10 mouse cellular contexts compared by ENCODE assay signal in genomic region chr4:9010381-9011128, GRCm38 (mm10).
DNase-seq lines count a peak whose midpoint lies in the region; ATAC-seq and TF ChIP-seq lines count a peak whose summit lies in the region.
"Had no signal": no experiment of that assay in that cellular context is flagged by ENCODE, and none has a peak within 500 bp of the region (broad histone marks: within the 10 kb centered on the region; RNA-seq: fewer than 3 reads in every experiment).

No protein-coding gene starts in this region.

- H3K36me3 ChIP-seq in forebrain, embryonic 16.5 days (ENCODE audit: control insufficient read depth, insufficient read depth): no peaks in the 10 kb centered on the region
- H3K36me3 ChIP-seq in limb, embryonic 14.5 days (ENCODE audit: control insufficient read depth, insufficient read depth, low read length): no peaks in the 10 kb centered on the region

- WGBS in forebrain, embryonic 16.5 days: 10% methylated on average over 17 of the region's 17 CpGs
- whole genome bisulfite sequencing in limb, embryonic 14.5 days: 31% methylated on average over 17 of the region's 17 CpGs

- no peak overlapping the region; the same call in 1 of the 2 replicates for H3K9ac ChIP-seq in forebrain, embryonic 16.5 days (replicated peaks; ENCODE audit: low read depth, low read length)
- H3K9ac ChIP-seq in limb, embryonic 14.5 days (ENCODE audit: low read depth, low read length, severe bottlenecking): no peak overlapping the region
- H3K9ac ChIP-seq: liver, embryonic 14.5 days had no signal

- peak overlapping the region; percentile 37 for H3K27ac ChIP-seq in forebrain, embryonic 16.5 days (ENCODE audit: low read length)
- no peak overlapping the region for H3K27ac ChIP-seq in limb, embryonic 14.5 days (replicated peaks; ENCODE audit: low read depth, low read length)
- H3K27ac ChIP-seq: liver, embryonic 14.5 days had no signal

- ATAC-seq in cerebellum, adult (ENCODE audit: insufficient number of reproducible peaks, low FRiP score, low TSS enrichment): no peak
- peak; percentile 79 for ATAC-seq in forebrain, embryonic 16.5 days
- ATAC-seq in limb, embryonic 14.5 days (ENCODE audit: low FRiP score, low read depth): no peak

- peak overlapping the region; percentile 31 for H3K4me2 ChIP-seq in forebrain, embryonic 16.5 days (ENCODE audit: low read length)
- H3K4me2 ChIP-seq in limb, embryonic 14.5 days (replicated peaks; ENCODE audit: low read depth, low read length, severe bottlenecking): peak overlapping the region; percentile 34

- no peak for TF ChIP-seq POLR2A in limb, embryonic 14.5 days (IDR thresholded peaks at IDR 0.05; ENCODE audit: borderline replicate concordance, extremely low read depth, insufficient read depth, insufficient read length)

- H3K9me3 ChIP-seq in forebrain, embryonic 16.5 days (ENCODE audit: control insufficient read depth, low read length): no peaks in the 10 kb centered on the region
- no peaks in the 10 kb centered on the region for H3K9me3 ChIP-seq in limb, embryonic 14.5 days (ENCODE audit: control insufficient read depth, low read length)

- DNase-seq in cerebellum, adult 11 months: peak; percentile 44
- peak; percentile 61 for DNase-seq in cerebellum, adult 11-12 months
- no peak for DNase-seq in limb, embryonic 14.5 days (ENCODE audit: low spot score)
- no peak for DNase-seq in yolk sac, embryonic 10.5 days (ENCODE audit: low spot score)
- DNase-seq in embryo, embryonic 10.5 days (ENCODE audit: low spot score): no peak
- DNase-seq in lung, postnatal 25 days (ENCODE audit: low spot score): no peak

- H3K4me3 ChIP-seq in forebrain, embryonic 16.5 days (replicated peaks; ENCODE audit: low read length): no peak overlapping the region
- H3K4me3 ChIP-seq in limb, embryonic 14.5 days (replicated peaks; ENCODE audit: low read length): no peak overlapping the region
- H3K4me3 ChIP-seq: myocyte had no signal

- H3K4me1 ChIP-seq in forebrain, embryonic 16.5 days (replicated peaks; ENCODE audit: control insufficient read depth, insufficient read depth, low read length): peaks cover 42% of the 10 kb centered on the region
- H3K4me1 ChIP-seq in limb, embryonic 14.5 days (ENCODE audit: control insufficient read depth, insufficient read depth, low read length): peaks cover 27% of the 10 kb centered on the region

- no peaks in the 10 kb centered on the region for H3K27me3 ChIP-seq in forebrain, embryonic 16.5 days (replicated peaks; ENCODE audit: control insufficient read depth, insufficient read depth, low read length)
- H3K27me3 ChIP-seq in limb, embryonic 14.5 days (ENCODE audit: control insufficient read depth, insufficient read depth, low read length): peaks cover 21% of the 10 kb centered on the region

Comparison
In these comparisons a context has a peak if more than half of its experiments do, and no peak if none do; other contexts are left out.
1. DNase-seq: peak in cerebellum, adult 11 months (single experiment) and cerebellum, adult 11-12 months (single experiment); none in limb, embryonic 14.5 days (single experiment), yolk sac, embryonic 10.5 days (single experiment), embryo, embryonic 10.5 days (single experiment) and lung, postnatal 25 days (single experiment).